Mouse (Mus musculus) inflammation-experienced regulatory T-cells, adult 6 months (primary cell): ENCODE measurements around the gene Adra2a. TPM values are rescaled to one million over a fixed set of nuclear protein-coding genes. Genes with fewer than 3 reads are reported as not detected.
A peak's percentile ranks its signal among the peaks of the same experiment; 100 is the strongest.

Experiments
- ATAC-seq: one replicate; pipeline ENCODE4 v1.8.0; 2017
- polyA plus RNA-seq, 3 experiments: library from polyadenylated mRNA; unstranded; fragments of 100-300 nt; shearing (Covaris generic); gene quantifications; one replicate each; pipeline ENCODE4 v1.2.1; 2017

Gene Adra2a
- not detected for polyA plus RNA-seq

GRCm38 (mm10) chr19:54043851-54044250, at the start of gene Adra2a:
Gene Adra2a, plus strand, starts transcription at chr19:54044151.
- ATAC-seq, result no peak

DNA sequence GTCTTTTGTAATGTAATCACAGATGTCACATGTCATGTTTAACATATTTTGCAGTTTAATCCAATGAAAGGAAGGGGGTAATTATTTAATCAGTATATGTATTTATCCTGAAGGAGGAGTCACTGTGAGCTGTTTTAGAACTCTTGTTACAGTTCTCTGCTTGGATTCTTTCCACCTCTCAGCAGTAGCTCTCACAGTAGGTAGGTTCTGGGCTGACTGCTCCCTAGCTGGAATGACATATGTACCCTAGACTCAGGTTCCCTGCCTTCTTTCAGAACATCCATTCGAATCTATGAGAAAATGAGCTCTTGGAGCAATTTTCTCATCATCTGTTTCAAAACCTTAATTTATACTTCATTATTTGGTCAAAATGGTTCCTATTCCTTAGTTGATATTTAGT, 49.7 kb upstream of the Adra2a start:
- no peak for ATAC-seq

DNA sequence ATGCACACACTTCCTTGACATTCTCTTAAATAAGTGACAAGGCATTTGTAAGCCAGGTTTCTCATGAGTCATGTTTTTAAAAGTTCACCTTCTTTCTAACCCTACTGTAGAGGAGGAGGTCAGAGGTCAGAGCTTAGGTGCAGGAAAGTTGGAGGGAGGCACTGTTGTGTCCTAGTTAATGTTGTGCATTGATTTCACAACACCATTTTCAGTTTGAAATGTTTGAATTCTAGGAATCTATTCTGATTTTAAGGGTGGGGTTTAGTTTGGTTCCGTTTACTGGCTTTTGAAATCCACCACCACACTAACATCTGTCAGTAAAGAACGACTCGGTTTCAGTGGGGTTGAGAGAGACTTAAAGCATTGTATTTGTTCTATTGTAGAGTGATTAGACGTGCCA, 33.0 kb upstream of the Adra2a start:
- ATAC-seq, result no peak

DNA sequence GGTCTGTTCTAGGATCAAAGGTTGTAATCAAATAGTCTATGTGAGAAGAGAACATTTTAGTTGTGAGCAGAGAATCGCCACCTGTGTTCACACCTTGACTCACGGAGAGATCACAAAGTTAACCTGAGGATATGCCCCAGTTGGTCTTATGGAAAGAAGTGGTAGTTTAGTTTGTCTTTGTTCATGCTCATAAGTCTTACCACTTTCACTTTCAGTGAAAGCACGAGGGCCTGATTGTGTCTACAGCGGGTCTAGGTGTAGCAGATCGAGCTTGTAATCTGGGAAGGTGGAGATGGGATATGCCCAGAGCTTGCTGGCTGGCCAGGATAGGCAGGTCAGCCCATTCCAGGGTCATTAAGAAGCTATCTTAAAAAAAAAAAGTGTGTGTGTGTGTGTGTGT, 29.0 kb upstream of the Adra2a start:
- ATAC-seq, result peak; percentile 50

- no peak for ATAC-seq
These were observed 28.4 kb upstream of the Adra2a start for GRCm38 (mm10) chr19:54015503-54015902.

GRCm38 (mm10) chr19:54035100-54035499, 8.9 kb upstream of the Adra2a start:
- no peak for ATAC-seq

GRCm38 (mm10) chr19:54039441-54039840, 4.5 kb upstream of the Adra2a start:
- ATAC-seq, result no peak

- no peak for ATAC-seq
These were observed 3.5 kb upstream of the Adra2a start for GRCm38 (mm10) chr19:54040356-54041028.

DNA sequence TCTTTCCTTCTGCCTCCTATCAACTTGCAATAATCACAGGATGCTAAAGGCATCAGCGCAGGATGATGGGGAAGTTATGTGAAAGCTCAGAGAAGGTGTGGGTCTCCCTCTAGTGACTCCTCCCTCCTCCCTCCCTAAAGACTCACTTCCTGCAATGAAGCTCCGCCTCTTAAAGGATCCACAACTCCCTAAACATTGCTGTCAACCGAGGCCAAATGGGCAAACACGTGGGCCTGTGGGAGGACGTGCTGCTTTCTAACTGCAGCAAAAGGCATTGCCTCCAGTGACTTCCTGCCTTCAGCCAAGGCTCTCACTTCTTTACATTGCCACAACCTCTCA, 3.0 kb upstream of the Adra2a start:
- peak; percentile 47 for ATAC-seq

DNA sequence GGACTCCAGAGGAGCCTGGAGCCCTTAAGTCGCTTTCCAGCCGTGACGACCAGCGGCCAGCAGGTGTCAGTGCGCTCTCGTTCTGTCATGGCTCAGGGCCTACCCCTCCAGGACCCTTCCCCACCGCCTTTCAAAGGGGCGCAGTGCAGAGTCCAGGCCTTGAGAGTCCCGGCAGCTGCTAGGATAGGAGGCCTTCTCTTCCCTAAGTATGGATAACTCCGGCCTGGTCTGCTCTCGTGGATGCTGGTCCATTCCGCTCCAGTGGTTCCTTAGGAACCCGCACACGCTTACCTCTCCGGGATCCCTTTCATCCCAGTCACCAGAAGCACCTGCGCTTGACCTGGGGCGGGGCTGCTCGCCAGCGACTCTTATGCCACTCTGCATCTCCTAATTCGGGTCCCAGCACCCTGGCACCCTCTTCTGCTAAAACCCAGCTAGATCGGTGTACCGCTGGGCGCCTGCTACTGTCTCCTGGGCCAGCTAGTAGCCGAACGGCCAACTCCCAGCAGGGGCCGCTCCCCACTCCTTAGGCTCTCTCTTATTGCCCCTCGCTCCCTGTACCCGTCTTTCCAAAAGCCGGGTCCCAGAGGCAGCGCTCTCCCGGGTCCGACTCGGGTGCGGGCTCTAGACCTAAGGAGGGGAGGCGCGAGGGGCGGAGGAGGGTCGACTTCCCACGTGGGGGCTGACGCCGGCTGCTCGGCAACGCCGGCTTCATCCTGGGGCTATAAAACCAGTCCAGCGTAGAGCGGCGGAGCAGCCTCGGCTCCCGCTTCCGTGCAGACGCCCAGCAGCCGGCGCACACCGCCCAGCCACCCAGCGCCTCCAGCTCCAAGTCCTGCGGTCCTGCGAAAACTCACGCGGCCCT, 788 bp downstream of the Adra2a start:
- ATAC-seq, result peak; percentile 32

GRCm38 (mm10) chr19:54045412-54045811, 1.5 kb downstream of the Adra2a start:
- ATAC-seq, result no peak

DNA sequence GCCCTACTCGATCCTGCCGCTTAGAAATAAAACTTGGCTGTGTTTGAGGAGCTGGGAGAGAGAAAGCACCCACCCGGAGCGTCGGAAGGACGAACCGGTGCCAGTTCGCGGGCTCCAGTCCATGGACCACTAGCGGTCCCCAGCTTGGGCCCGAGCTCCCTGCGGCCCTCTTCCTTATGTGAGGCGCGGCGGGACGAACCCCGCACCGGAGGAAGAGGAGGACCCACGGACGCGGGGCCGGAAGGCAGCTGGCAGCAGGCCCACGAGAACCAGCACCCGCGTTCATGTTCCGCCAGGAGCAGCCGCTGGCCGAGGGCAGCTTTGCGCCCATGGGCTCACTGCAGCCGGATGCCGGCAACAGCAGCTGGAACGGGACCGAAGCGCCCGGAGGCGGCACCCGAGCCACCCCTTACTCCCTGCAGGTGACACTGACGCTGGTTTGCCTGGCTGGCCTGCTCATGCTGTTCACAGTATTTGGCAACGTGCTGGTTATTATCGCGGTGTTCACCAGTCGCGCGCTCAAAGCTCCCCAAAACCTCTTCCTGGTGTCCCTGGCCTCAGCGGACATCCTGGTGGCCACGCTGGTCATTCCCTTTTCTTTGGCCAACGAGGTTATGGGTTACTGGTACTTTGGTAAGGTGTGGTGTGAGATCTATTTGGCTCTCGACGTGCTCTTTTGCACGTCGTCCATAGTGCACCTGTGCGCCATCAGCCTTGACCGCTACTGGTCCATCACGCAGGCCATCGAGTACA, 2.2 kb downstream of the Adra2a start:
- peak; percentile 30 for ATAC-seq

- no peak for ATAC-seq
These were observed 2.7 kb downstream of the Adra2a start for GRCm38 (mm10) chr19:54046684-54047070.

DNA sequence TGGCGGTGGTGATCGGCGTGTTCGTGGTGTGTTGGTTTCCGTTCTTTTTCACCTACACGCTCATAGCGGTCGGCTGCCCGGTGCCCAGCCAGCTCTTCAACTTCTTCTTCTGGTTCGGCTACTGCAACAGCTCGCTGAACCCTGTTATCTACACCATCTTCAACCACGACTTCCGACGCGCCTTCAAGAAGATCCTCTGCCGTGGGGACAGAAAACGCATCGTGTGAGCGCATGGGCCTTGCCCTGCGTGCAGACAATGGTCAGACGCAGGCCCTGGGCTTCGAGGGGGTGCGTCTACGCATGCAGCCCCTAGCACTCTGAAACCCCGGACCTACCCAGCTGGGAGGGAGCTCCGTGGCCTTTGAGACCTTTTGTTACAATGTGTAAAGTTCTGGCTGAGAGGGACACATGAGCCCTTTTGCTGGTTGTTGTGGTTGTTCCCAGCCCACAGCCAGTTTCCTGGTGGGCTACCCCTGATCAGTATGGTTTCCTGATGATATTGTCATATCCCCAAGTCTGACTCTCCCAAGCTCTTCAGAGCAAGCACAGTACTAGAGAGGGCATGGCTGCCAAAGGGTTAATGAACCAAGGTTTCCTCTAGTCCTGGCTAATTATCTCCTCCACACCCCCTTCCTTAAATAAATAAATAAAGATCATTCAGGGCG, 3.6 kb downstream of the Adra2a start:
- peak; percentile 42 for ATAC-seq

- no peak for ATAC-seq
These were observed 4.4 kb downstream of the Adra2a start for GRCm38 (mm10) chr19:54048161-54048885.

DNA sequence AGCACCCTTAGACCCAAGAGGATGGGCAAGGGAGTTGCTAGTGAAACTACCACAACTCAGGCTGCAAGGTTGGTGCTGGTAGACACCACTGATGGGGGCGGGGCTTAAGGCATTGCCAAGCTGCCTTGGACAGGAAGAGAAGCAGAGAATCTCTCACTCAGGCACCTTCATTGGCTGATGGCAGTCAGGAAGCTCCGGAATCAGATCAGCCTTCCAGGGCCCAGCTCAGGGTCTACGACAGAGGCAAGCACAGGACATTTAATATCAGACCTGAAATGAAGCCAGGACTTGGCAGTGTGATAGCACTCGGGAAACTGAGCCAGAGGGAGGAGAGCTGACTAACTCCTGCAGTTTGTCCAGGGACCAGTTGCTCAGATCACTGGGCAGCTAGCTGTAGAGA, 7.7 kb downstream of the Adra2a start:
- ATAC-seq, result no peak

GRCm38 (mm10) chr19:54055845-54056244, 11.9 kb downstream of the Adra2a start:
- ATAC-seq, result no peak

GRCm38 (mm10) chr19:54068447-54068846, 24.5 kb downstream of the Adra2a start:
- ATAC-seq, result no peak

DNA sequence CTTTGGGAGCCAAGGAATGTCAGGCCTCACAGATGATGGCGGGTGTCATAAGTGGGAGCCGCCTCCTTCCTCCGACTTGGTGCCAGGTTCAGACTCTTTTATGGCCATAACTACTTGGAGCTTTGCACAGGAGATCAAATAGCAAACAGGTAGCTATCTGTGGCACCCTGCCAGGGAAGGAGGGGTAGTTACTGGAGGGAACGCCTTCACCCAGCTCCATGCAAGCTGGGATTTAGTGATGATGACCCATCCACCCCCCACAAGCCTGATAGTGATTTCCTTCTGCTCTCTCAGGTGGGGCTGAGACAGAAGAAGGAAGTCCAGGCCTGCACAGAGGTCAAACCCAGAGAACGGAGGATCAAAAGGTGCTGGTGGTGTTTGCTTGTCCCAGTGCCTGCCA, 26.6 kb downstream of the Adra2a start:
- ATAC-seq, result no peak

GRCm38 (mm10) chr19:54072233-54072800, 28.4 kb downstream of the Adra2a start:
- ATAC-seq, result no peak
